Mouse (Mus musculus): ENCODE data around the gene Hoxa13.

Hoxa13 gene

DNA sequence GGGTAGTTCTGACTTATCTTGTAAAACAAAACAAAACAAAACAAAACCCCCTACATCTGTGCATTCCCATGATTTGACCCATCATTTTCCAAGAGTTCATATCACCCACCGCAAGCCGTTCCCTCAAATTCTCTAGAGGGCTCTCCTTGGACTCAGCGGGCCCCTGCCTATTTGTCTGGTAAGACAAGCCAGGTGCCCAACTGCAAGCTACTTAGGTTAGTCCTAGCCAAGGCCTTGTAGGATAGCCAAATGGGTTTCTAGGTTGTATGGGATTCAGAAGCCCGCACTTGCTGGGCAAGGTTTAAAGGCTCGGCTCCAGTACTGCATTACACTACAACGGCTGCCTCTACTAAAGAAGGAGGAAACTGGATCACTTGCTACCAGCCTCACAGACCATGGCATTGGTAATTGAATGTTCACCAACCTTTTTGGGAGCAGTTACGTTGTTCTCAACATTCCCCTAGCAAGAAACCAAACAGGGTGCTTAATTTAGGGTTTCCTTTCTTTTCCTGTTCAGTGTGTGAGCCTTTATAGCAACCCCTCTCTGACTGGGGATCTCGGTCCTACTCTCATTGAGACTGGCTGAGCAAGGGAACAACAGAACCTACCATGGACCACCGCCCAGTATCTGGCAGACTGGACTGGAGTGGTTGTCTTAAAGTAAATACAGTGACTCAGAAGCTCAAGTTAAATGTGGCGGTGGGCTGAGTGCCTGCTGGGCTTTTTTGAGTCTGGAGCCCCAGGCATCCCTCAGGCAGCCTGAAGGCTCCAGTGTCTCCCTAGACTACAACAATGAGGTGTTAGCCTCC is 23.1 kb downstream of the Hoxa13 start:
- no peak for DNase-seq (ENCODE audit: low spot score in 2 of 2)

GRCm38 (mm10) chr6:52236806-52237205 is 23.9 kb downstream of the Hoxa13 start:
- DNase-seq (ENCODE audit: low spot score in 2 of 2) = no peak

DNA sequence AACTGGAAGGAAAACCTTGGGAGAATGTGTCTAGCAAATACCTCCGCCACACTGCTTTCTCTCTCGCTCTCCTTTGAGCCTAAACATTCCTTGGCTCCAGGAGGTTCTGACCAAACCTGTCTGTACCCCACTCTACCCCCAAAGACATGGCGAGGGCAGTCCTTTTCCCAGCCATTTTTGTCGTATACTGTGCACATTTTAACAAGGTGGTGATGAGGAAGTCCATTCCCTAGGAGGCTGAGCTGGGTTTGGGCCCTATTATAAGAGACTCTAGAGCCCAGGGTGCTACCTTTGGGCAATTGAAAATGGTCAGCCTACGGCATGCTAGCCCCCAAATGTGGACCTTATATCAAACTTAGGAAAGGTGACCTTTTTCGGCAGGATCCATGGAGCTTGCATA is 24.8 kb downstream of the Hoxa13 start:
- DNase-seq (ENCODE audit: low spot score in 2 of 2) = no peak

DNA sequence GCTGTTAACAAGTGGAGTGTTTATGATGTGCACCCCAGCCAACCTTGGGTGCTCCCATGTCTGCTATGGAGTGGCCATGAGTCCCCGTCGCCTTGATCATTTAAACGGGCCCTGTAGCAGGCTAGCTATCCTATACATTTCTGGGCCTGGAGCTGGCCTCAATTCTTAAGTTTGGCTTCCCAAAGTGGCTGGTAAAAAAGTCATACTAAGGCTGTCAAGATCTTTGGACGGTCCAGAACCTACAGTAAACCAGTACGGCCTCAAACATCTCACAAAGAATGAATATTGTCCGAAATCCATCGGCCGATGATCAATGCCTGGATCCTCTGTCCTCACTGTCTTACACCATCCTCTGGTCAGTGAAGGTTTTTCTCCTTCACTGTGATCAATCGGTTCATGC is 25.4 kb downstream of the Hoxa13 start:
- no peak for DNase-seq (ENCODE audit: low spot score in 2 of 2)

- no peak for DNase-seq (ENCODE audit: low spot score in 2 of 2)
These were observed 26.1 kb downstream of the Hoxa13 start for GRCm38 (mm10) chr6:52234428-52235140.

- no peak for DNase-seq (ENCODE audit: low spot score in 2 of 2)
These were observed 26.9 kb downstream of the Hoxa13 start for GRCm38 (mm10) chr6:52233546-52234427.

DNA sequence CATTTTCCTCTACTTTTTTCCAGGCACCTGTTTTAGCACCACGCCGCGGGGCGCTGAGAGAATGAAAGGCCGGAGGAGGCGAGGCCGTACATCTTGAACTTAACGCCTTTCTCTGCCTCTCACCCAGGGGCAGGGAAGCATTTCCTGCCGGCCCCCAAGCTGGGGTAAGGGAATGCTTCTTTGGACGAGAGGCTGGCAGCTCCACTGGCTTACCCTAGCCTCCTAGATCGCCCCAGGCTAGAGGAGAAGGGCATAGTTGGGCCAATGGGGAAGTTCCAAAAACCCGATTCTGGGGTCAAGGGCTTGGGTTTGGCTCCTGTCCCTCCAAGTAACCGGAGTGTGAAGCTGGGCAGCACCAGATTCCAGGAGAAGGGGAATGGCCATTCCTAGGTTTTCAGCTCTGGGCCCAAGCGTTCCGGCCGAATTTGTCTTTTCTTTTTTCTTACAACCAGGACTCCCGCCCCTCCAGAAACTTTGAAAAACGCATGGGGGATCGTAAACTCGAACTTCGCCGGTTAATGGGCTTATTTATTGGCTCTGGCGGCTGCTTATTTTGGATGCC is 27.6 kb downstream of the Hoxa13 start:
- DNase-seq (ENCODE audit: low spot score in 2 of 2) = no peak

- DNase-seq (ENCODE audit: low spot score in 2 of 2) = no peak
These were observed 28.1 kb downstream of the Hoxa13 start for GRCm38 (mm10) chr6:52232568-52232965.

- no peak for DNase-seq (ENCODE audit: low spot score in 2 of 2)
These were observed 28.7 kb downstream of the Hoxa13 start for GRCm38 (mm10) chr6:52231885-52232567.

DNA sequence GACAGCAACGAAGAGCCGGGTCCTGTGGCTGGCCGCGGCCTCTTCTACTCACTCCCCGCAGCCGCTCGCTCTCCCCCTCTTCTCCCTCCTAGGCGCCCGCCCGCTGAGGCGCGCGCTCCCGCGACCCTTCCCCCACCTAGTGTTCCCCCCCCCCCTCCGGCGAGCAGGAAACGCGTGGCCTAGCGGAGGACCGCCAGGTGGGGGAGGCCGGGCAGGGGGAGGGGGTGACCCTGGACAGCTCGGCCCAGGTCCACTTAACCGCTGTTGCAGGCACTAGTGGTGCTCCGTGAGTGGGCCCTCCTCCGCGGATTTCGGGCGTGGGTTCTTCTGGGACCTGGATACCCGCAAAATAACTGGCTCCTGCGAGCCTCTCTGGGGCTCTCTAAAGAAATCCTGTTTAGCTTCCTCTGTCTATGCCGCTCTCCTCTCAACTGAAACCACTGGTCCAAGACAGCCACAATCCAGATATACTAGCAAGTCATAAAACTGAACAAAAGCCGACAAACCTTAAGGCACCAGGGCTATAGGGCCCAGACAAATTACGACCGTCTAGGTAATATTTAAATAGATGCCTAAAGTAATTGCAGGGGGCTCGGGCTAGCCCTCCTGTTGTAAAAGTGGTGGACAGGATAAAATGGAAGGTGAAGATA is 30.0 kb downstream of the Hoxa13 start, which contains the start of gene Hoxa9:
Hoxa9 (minus strand) TSS at position 574 of the 650 bp plus-strand sequence.
- DNase-seq (ENCODE audit: low spot score in 2 of 2) = no peak

- no peak for DNase-seq (ENCODE audit: low spot score in 2 of 2)
These were observed 30.9 kb downstream of the Hoxa13 start for GRCm38 (mm10) chr6:52229558-52230416.

DNA sequence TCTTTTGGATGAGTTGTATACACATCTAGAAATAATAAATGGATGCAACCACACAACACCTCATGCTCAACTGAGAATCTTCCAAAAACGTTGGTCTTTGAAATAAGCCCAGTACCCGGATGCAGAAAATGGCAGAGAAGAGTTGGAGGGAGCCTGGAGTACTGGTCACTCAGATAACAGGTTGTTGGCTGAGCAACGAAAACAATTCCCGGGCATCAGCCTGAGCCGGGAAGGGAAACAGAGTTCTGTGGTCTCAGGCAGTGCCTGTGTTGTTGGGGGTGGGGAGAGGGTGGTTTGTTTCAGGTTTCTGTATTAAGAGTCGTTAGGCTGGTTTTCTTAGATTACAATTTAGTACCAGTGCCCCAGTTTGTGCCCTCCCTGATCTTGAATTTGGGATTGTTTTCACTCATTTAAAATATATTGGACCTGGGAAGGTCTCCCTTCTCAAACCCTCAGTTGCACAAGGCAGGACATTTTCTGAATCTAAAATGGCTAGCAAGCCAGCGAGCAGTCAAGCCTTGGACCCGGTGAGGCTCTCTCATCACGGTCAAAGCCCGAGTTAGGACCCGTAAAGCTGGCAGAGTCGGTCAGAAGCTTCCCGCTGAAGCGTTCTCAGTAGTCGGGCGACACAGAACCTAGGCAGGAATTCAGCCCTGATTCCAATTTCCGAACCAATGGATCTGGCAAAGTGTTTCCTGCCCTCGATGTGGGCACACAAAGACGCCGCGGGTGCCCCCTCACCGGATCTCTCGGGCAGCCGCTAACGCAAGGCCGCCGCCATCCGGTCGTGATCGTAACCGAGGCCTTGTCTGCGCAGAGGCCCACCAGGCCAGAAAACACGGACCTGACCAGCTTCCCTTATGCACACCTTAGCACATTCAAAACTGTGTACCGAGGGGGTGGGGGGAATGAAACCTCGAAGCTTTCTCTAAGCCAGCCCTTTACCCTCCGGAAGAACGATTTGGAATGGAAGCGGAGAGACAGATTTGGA is 31.9 kb downstream of the Hoxa13 start:
- no peak for DNase-seq (ENCODE audit: low spot score in 2 of 2)

GRCm38 (mm10) chr6:52227470-52228222 is 33.0 kb downstream of the Hoxa13 start:
- DNase-seq (ENCODE audit: low spot score in 2 of 2) = no peak

GRCm38 (mm10) chr6:52226569-52227257 is 34.0 kb downstream of the Hoxa13 start:
- DNase-seq (ENCODE audit: low spot score in 2 of 2) = no peak

- no peak for DNase-seq (ENCODE audit: low spot score in 2 of 2)
These were observed 34.8 kb downstream of the Hoxa13 start for GRCm38 (mm10) chr6:52225612-52226568.
